Mouse (Mus musculus) right cerebral cortex, postnatal 4 days (tissue): Measurements from ENCODE around the gene Ylpm1.

Experiments
- DNase-seq: peaks from one replicate; pipeline ENCODE4 v3.0.0-alpha.2; 2022

The Ylpm1 gene

DNA sequence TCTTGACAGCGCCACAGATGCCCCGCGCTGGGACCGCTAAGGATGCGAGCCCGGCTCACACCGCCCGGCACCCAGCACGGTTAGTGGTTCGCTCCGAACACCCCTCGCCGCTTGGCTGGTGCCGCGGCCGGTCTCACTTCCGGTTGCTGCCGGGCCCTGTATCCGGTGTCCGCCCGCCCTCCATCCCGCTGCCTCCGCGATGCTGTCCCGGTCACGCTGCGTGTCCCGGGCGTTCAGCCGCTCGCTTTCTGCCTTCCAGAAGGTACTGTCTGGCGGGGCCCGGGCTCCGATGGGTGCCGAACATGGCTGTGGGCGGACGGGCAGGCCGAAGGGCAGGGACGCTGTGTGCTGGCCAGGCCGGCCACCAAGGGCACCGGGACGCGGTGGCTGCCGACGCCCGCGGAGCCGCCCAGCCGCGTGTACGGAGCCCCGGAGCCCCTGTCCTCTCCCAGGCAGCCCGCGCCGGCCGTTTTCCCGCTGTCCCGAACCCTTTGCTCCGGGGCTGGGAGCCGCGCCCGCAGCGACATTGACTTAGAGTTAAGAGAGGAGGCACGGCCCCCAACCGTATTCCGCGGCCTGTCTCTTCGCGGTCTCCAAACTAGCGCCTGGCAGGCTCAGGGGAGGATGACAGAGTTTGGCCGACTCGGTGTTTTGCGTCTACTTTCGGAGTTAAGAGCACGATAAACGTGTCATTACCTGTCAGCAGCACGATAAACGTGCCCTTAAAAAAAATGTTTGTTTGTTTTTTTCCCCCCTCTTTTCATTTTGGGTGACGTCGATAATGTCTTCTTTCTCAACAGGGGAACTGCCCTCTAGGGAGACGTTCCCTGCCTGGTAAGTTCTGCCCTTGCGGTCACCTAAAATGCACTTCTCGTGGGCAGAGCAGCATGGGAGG, 114.8 kb downstream of the Ylpm1 start, which contains the start of the genes Prox2 and Dlst:
TSS of gene Prox2 (minus strand) at position 62 of the 895 bp plus-strand sequence.
TSS of gene Dlst (plus strand) at position 136 of the 895 bp plus-strand sequence.
- peak; percentile 86 for DNase-seq

DNA sequence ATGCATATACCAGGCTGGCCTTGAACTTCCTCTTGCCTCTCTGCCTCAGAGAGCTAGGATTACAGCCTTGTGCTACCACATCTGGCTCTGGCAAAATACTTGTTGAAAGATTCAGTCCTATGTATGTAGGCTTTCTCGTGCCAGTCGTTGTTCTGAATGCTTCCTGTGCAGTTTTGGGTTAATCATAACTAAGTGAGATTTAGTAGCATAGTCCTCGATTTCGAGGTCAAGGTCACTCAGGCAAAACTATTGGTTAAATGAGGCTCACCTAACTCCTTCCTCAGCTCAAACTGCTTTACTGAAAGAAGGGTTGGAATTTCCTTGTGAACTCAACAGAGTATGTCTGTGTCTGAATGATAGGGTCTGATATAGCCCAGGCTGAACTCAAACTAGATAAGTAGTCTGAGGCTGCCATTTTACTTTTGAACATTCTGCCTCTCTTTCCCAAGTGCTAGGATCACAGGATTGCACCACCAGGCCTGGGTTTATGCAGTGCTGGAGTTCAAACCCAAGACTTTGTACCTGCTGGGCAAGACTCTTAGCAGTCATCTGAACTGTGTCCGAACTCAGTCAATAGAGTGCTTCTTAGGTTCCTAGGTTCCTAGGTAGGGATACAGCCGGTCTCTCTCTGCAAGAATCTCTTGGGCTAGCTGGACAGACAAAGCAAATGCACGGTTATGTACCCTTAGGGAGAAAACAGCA, 116.6 kb downstream of the Ylpm1 start:
- DNase-seq = no peak

DNA sequence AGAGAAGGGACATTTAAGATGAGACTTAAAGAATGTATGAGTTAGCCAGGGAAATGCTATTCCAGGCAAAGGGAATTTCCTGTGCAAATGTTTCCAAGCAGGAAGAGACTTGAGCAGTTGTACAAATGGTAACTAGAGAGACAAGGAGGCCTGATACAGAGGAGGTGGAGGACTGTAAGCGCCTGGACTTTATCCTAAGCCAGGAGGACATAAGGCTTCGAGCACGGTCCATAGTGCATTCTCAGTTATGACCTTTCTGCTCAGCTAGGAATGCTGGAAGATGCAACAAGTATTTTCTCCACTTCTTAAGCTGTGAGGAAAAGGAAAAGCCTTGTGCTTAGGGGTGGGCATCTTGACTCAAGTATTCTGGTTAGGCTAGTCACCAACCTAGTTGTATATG, 117.2 kb downstream of the Ylpm1 start:
- no peak for DNase-seq

DNA sequence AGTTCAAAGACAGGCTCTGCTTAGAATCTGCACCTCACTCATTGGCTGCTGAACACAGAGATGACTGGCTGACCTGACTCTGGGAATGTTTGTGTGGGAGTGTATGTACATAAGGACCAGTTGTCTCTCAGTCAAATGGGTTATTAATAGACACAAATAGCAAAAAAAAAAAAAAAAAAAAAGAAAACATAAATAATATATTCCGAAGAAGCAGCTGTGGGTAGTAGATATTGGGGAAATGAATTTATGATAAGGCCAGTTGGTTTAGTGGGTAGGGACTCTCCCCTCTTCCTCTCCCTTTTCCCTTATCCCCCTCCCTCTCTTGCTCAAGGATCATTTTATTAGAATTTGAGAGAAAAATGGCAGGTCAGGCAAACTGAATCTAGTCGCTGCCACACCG, 117.8 kb downstream of the Ylpm1 start:
- no peak for DNase-seq

DNA sequence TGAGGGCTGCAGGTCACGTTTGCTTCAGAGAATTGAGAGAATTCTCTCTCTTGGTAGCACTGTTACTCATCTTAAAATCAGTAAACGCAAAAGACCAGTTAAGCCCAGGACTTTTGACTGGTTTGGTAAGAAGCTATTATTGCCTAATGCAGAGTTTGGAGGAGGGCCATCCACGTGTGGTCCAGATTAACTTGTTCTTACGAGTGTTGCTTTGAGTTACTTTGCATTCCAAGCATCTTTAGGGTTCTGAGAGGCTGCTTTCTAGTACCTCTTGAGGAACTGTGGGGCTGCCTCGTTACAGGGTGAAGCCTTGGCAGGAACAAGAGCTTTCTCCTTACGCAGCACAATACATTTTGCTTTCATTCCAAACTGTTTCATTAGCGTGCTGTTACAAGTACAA, 119.6 kb downstream of the Ylpm1 start:
- DNase-seq = no peak
